Mouse (Mus musculus): ENCODE data around the gene Mmel1. TPM values are rescaled to one million over a fixed set of nuclear protein-coding genes. Genes with fewer than 3 reads are reported as not detected.

Gene Mmel1
- polyA plus RNA-seq, 1 experiment from 2014 or later: not detected

GRCm38 (mm10) chr4:154922291-154922690 is 52.9 kb downstream of the Mmel1 start:
- Histone ChIP-seq H3K4me3 (ENCODE audit: low read depth, low read length) (no peak overlapping the region), H3K27me3 (replicated peaks; ENCODE audit: control insufficient read depth, insufficient read depth, low read length) (no peaks in the 10 kb centered on the region), H3K27ac (ENCODE audit: low read depth) (no peak overlapping the region), H3K9ac (ENCODE audit: low read length) (no peak overlapping the region), H3K36me3 (ENCODE audit: control insufficient read depth, insufficient read depth, low read length) (no peaks in the 10 kb centered on the region), H3K4me2 (ENCODE audit: low read length) (no peak overlapping the region), H3K4me1 (replicated peaks; ENCODE audit: control insufficient read depth, insufficient read depth, low read length) (peaks cover 8% of the 10 kb centered on the region), H3K9me3 (ENCODE audit: control insufficient read depth, low read length) (no peaks in the 10 kb centered on the region)
- whole genome bisulfite sequencing: 77% methylated on average over 4 of the region's 4 CpGs
- DNase-seq (ENCODE audit: low spot score) (no peak), ATAC-seq (replicated peaks; ENCODE audit: low FRiP score, low TSS enrichment, low read depth) (no peak)

DNA sequence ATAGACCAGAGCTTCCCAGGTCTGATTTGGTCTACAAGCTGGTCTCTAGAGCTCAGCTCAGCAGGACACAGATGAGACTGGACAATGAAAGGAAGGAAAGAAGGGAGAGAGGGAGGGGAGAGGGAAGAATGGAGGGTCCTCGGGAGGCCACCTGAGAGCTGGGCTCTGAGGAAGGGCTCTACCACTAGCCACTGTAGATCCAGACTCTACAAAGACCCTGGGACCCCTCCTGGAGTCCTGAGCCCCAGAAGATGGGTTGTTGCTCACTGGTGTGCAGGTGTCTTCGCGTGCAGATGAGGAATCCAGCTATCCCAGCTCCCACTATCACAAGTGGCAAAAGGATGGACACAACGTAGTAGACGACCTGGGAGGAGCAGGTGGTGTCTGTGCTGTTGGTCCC is 53.5 kb downstream of the Mmel1 start:
- 78% methylated on average over 5 of the region's 5 CpGs for WGBS
- no peak for DNase-seq (ENCODE audit: low spot score)
- no peaks in the 10 kb centered on the region for H3K36me3 ChIP-seq (ENCODE audit: control insufficient read depth, insufficient read depth, low read length)
- ATAC-seq (replicated peaks; ENCODE audit: low FRiP score, low TSS enrichment, low read depth): no peak
- no peaks in the 10 kb centered on the region for H3K27me3 ChIP-seq (replicated peaks; ENCODE audit: control insufficient read depth, insufficient read depth, low read length)
- H3K27ac ChIP-seq (ENCODE audit: low read depth): no peak overlapping the region
- no peak overlapping the region for H3K4me2 ChIP-seq (ENCODE audit: low read length)
- no peak overlapping the region for H3K4me3 ChIP-seq (ENCODE audit: low read depth, low read length)
- H3K9ac ChIP-seq (ENCODE audit: low read length): no peak overlapping the region
- H3K9me3 ChIP-seq (ENCODE audit: control insufficient read depth, low read length): no peaks in the 10 kb centered on the region
- H3K4me1 ChIP-seq (replicated peaks; ENCODE audit: control insufficient read depth, insufficient read depth, low read length): peaks cover 14% of the 10 kb centered on the region

- H3K36me3 ChIP-seq (ENCODE audit: control insufficient read depth, insufficient read depth, low read length): no peaks in the 10 kb centered on the region
- no peak overlapping the region for H3K27ac ChIP-seq (ENCODE audit: low read depth)
- no peak for DNase-seq (ENCODE audit: low spot score)
- H3K9ac ChIP-seq (ENCODE audit: low read length): no peak overlapping the region
- WGBS: 61% methylated on average over 4 of the region's 4 CpGs
- peaks cover 25% of the 10 kb centered on the region for H3K4me1 ChIP-seq (replicated peaks; ENCODE audit: control insufficient read depth, insufficient read depth, low read length)
- no peaks in the 10 kb centered on the region for H3K27me3 ChIP-seq (replicated peaks; ENCODE audit: control insufficient read depth, insufficient read depth, low read length)
- H3K4me3 ChIP-seq (ENCODE audit: low read depth, low read length): no peak overlapping the region
- H3K4me2 ChIP-seq (ENCODE audit: low read length): no peak overlapping the region
- no peak for ATAC-seq (replicated peaks; ENCODE audit: low FRiP score, low TSS enrichment, low read depth)
- H3K9me3 ChIP-seq (ENCODE audit: control insufficient read depth, low read length): no peaks in the 10 kb centered on the region
Measured at GRCm38 (mm10) chr4:154925413-154925812, 56.0 kb downstream of the Mmel1 start.

DNA sequence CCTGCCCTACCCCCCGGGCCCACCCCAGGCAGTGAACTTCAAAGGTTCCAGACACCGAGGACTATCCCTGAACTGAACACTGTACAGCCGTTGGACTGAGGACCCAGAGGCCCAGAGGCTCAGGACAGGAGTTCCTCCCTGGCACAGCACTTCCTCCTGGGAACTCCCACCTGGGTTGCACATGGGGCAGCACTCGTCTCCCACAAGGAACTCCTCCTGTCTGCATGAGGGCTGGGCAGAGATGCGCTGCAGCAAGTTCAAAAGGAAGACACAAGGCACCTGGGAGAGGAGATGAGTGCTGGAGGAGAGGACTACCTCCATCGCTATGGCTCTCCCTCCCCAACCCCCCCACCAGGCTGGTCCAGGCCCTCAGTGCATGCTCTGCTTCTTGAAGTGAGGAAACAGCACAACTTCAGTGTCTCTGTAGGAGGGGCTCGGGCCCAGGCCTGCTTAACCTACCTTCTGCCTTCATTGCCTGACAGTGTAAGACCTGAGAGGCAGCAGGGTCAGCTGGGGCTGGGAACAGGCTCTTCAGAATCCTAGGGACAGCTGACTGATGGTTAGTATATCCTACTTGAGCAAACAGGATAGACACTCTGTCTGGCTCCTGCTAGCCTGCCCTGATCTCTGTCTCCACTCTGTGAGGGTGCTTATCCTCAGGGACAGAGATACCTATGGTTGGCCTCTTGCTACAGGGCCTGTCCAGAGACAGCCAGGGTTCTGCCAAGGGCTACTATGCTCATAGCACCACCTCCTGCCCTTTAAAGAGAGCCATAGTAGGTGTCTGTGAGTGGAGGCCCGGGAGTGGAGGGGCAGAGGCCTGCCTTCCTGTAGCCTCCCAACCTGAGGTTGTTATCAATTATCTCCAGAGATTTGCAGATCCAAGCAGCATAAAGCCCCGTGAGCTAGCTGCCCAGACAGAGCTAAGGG is 57.8 kb downstream of the Mmel1 start:
- no peak for DNase-seq (ENCODE audit: low spot score)
- 0 out of 2 replicates have a peak, but pooled peaks have one; percentile 17 for ATAC-seq (replicated peaks; ENCODE audit: low FRiP score, low TSS enrichment, low read depth)
- no peaks in the 10 kb centered on the region for H3K36me3 ChIP-seq (ENCODE audit: control insufficient read depth, insufficient read depth, low read length)
- no peaks in the 10 kb centered on the region for H3K27me3 ChIP-seq (replicated peaks; ENCODE audit: control insufficient read depth, insufficient read depth, low read length)
- H3K9ac ChIP-seq (ENCODE audit: low read length): no peak overlapping the region
- peak overlapping the region; percentile 48 for H3K4me2 ChIP-seq (ENCODE audit: low read length)
- no peaks in the 10 kb centered on the region for H3K9me3 ChIP-seq (ENCODE audit: control insufficient read depth, low read length)
- H3K27ac ChIP-seq (ENCODE audit: low read depth): peak overlapping the region; percentile 67
- 41% methylated on average over 9 of the region's 9 CpGs for WGBS
- peaks cover 25% of the 10 kb centered on the region for H3K4me1 ChIP-seq (replicated peaks; ENCODE audit: control insufficient read depth, insufficient read depth, low read length)
- peak overlapping the region; percentile 10; the same call in 1 of the 2 replicates for H3K4me3 ChIP-seq (ENCODE audit: low read depth, low read length)

GRCm38 (mm10) chr4:154927899-154928337 is 58.5 kb downstream of the Mmel1 start:
- Histone ChIP-seq H3K9ac (ENCODE audit: low read length) (no peak overlapping the region), H3K36me3 (ENCODE audit: control insufficient read depth, insufficient read depth, low read length) (no peaks in the 10 kb centered on the region), H3K27me3 (replicated peaks; ENCODE audit: control insufficient read depth, insufficient read depth, low read length) (no peaks in the 10 kb centered on the region), H3K4me1 (replicated peaks; ENCODE audit: control insufficient read depth, insufficient read depth, low read length) (peaks cover 25% of the 10 kb centered on the region), H3K4me3 (ENCODE audit: low read depth, low read length) (peak overlapping the region; percentile 10; the same call in 1 of the 2 replicates), H3K4me2 (ENCODE audit: low read length) (peak overlapping the region; percentile 48), H3K27ac (ENCODE audit: low read depth) (peak overlapping the region; percentile 67), H3K9me3 (ENCODE audit: control insufficient read depth, low read length) (no peaks in the 10 kb centered on the region)
- peak; percentile 53; the same call in 1 of the 2 replicates for ATAC-seq (replicated peaks; ENCODE audit: low FRiP score, low TSS enrichment, low read depth)
- no peak for DNase-seq (ENCODE audit: low spot score)
- WGBS: 16% methylated on average over 5 of the region's 5 CpGs

DNA sequence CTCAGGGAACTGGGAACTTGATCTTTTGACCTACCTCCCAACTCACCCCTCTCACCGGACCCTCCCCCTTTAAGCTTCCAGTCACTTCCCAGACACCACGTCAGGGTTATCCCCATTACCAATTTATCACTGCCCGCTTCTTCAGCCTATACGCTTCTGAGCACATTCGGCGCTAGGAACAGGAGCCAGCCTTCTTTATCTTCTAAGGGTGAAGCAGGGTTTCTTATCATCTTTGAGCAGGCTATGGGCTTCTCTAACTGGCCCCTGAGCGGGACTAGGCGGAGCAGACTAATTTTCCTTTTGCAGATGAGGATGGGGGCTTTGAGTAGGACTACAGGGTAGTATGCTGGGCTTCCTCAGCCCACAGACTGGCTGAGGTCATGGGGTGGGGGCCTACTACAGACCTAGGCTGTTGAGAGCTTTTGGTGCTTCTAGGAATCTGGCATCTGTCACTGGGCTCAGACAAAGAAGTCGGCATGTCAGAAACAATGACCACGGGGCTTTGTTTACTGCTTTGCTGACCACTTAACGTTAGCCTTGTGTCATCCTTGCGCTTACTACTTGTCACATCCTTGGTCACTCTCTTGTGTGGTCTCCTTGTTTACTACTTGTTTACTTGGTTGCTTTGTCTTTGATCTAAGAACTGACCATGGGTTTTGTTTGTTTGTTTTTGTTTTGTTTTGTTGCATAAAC is 59.2 kb downstream of the Mmel1 start, which contains the start of gene Tnfrsf14:
Gene Tnfrsf14, minus strand, starts transcription at position 169 of the 693 bp plus-strand sequence.
- no peaks in the 10 kb centered on the region for H3K27me3 ChIP-seq (replicated peaks; ENCODE audit: control insufficient read depth, insufficient read depth, low read length)
- H3K4me1 ChIP-seq (replicated peaks; ENCODE audit: control insufficient read depth, insufficient read depth, low read length): peaks cover 25% of the 10 kb centered on the region
- H3K36me3 ChIP-seq (ENCODE audit: control insufficient read depth, insufficient read depth, low read length): no peaks in the 10 kb centered on the region
- H3K4me3 ChIP-seq (ENCODE audit: low read depth, low read length): peak within 1 kb of the TSS; percentile 10; the same call in 1 of the 2 replicates
- WGBS: 26% methylated on average over 12 of the region's 12 CpGs
- no peak for DNase-seq (ENCODE audit: low spot score)
- H3K9ac ChIP-seq (ENCODE audit: low read length): no peak within 1 kb of the TSS
- H3K27ac ChIP-seq (ENCODE audit: low read depth): peak within 1 kb of the TSS; percentile 67
- H3K9me3 ChIP-seq (ENCODE audit: control insufficient read depth, low read length): no peaks in the 10 kb centered on the region
- peak within 1 kb of the TSS; percentile 48 for H3K4me2 ChIP-seq (ENCODE audit: low read length)
- ATAC-seq (replicated peaks; ENCODE audit: low FRiP score, low TSS enrichment, low read depth): no peak

- peaks cover 25% of the 10 kb centered on the region for H3K4me1 ChIP-seq (replicated peaks; ENCODE audit: control insufficient read depth, insufficient read depth, low read length)
- DNase-seq (ENCODE audit: low spot score) (no peak), ATAC-seq (replicated peaks; ENCODE audit: low FRiP score, low TSS enrichment, low read depth) (no peak)
- no peak overlapping the region for H3K27ac ChIP-seq (ENCODE audit: low read depth)
- H3K9me3 ChIP-seq (ENCODE audit: control insufficient read depth, low read length): no peaks in the 10 kb centered on the region
- H3K27me3 ChIP-seq (replicated peaks; ENCODE audit: control insufficient read depth, insufficient read depth, low read length): no peaks in the 10 kb centered on the region
- H3K9ac ChIP-seq (ENCODE audit: low read length): no peak overlapping the region
- WGBS: 78% methylated on average over 12 of the region's 12 CpGs
- no peak overlapping the region for H3K4me3 ChIP-seq (ENCODE audit: low read depth, low read length)
- no peaks in the 10 kb centered on the region for H3K36me3 ChIP-seq (ENCODE audit: control insufficient read depth, insufficient read depth, low read length)
- H3K4me2 ChIP-seq (ENCODE audit: low read length): no peak overlapping the region
Measured at GRCm38 (mm10) chr4:154929088-154929660, 59.8 kb downstream of the Mmel1 start.

GRCm38 (mm10) chr4:154933306-154933907 is 64.0 kb downstream of the Mmel1 start:
- Histone ChIP-seq H3K27ac (ENCODE audit: low read depth) (no peak overlapping the region), H3K9me3 (ENCODE audit: control insufficient read depth, low read length) (no peaks in the 10 kb centered on the region), H3K4me2 (ENCODE audit: low read length) (no peak overlapping the region), H3K4me3 (ENCODE audit: low read depth, low read length) (no peak overlapping the region), H3K36me3 (ENCODE audit: control insufficient read depth, insufficient read depth, low read length) (no peaks in the 10 kb centered on the region), H3K27me3 (replicated peaks; ENCODE audit: control insufficient read depth, insufficient read depth, low read length) (no peaks in the 10 kb centered on the region), H3K9ac (ENCODE audit: low read length) (no peak overlapping the region), H3K4me1 (replicated peaks; ENCODE audit: control insufficient read depth, insufficient read depth, low read length) (peaks cover 6% of the 10 kb centered on the region)
- ATAC-seq (replicated peaks; ENCODE audit: low FRiP score, low TSS enrichment, low read depth): no peak
- WGBS: 57% methylated on average over 13 of the region's 13 CpGs
- no peak for DNase-seq (ENCODE audit: low spot score)

All from intestine, embryonic 14.5 days (tissue).